Mouse (Mus musculus) hindlimb bud, embryonic 11.5 days (tissue): ENCODE measurements around the gene Asb8.
A peak's percentile ranks its signal among the peaks of the same experiment; 100 is the strongest.

Experiments used
- DNase-seq: peaks from one replicate; pipeline ENCODE4 v3.0.0-alpha.2; 2012; ENCODE audit warnings: low read depth, low spot score; ENCODE audit errors: extremely low spot score

Asb8 gene

DNA sequence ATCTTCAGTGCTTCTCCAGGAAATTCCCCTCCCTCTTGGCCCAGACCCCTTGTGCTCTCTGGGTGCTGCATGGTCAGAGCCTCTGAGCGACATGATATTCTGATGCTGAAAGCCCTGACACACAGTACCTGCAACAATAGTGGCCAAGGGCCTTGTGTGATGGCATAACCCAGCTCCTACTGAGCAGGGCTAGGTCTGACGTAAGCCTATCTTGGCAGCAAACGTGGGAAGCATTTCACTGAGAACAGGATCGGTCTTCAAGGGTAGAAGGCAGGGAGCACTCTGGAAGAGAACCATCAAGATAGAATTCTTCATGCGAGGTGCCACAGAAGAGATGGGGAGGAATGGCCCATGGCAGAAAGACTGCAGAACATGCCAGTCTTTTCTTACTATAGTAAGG is at the start of gene Asb8:
Gene Asb8, minus strand, starts transcription at position 101 of the 400 bp plus-strand sequence.
- DNase-seq = no peak

DNA sequence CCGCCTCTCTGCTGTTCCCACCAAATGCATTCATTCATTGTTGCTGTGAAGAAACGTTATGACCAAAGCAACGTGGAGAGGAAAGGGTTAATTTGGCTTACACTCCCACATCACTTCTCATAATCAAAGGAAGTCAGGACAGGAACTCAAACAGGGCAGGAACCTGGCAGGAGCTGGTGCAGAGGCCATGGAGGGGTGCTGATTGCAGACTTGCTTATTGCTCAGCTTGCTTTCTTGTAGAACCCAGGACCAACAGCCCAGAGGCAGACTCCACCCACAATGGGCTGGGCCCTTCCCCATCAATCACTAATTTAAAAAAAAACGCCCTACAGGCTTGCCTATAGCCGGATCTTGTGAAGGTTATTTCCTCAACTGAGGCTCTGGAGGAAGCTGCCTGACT is 48.7 kb upstream of the Asb8 start:
- no peak for DNase-seq

DNA sequence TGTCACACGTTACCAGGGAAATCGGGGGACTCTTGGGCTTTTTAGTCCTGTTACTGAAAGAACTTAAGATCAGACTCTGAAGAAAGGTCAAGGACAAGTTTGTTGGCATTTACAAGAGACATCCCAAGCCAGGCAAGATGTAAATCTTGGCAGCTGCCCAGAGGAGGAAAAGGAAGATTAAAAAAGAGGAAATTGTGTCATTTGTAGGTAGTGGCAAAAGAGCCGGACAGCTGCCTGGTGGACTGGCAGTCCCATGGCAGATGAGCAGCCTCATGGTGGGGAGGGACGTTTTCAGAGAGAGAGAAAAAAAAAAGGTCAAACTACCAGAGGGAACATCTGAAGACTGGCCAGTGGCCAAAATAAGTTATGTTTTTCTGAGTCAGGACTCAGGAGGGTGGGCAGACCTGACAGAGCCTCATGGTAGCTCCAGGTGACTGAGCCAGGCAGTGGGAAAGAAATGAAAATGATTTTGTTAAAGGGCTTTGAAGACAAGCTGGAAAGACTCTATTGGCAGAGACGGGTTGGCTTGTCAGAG is 48.0 kb upstream of the Asb8 start:
- no peak for DNase-seq

DNA sequence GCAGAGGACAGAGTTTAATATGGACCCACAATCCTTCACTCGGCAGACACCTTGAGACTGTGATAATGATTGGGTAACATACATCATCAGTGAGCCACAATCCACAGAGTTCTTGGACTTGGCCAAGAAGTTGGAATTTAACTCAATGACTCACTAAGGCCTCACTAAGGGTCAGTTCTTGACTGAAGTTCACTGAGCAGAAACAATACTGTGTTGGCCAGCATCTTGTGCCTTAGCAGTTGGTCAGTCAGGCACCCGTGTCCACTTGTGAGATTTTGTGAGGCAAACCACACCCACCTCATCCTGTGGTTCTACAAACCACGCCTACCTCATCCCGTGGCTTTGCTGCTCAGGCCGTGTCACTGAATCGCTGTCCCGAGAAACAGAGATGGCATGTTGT is 44.3 kb upstream of the Asb8 start:
- DNase-seq = no peak

DNA sequence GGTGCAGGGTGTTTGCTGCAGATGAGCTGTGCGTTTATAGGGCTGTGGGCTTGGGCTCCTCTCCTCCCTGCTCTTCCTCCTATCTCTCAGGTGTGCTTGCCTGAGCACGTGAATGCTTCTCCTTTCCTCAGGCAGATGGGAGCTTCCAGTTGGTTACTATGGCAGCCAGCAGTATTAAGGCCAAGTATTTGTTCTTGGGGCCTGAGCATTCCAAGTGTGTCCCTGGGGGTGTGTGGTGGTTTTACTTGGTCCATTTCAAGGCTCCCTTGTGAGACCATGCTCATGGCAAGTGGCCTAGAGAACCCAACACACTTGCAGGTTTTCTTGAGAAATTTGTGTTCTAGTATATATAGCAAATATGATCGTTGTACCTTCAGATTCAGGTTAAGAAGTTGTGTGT is 30.0 kb upstream of the Asb8 start, which contains the start of gene Olfr288:
Gene Olfr288, minus strand, starts transcription at position 101 of the 400 bp plus-strand sequence.
- DNase-seq = no peak

DNA sequence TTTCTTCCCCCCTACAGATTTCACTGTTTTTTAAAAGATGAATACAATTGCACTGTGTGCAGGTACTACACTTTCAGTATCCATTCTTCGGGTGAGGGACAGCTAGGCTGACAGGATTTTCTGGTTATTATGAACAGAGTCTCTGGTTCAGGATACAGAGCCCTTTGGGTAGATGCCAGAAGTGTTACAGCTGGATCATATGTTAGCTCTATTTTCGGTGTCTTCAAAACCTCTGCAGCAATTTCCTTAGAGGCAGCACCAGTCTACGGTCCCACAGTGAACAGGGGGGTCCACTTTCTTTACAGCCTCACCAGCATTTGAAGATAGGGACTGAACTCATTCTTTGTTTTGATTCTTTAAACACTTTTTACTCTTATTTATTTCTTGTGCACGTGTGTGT is 19.0 kb upstream of the Asb8 start:
- no peak for DNase-seq

DNA sequence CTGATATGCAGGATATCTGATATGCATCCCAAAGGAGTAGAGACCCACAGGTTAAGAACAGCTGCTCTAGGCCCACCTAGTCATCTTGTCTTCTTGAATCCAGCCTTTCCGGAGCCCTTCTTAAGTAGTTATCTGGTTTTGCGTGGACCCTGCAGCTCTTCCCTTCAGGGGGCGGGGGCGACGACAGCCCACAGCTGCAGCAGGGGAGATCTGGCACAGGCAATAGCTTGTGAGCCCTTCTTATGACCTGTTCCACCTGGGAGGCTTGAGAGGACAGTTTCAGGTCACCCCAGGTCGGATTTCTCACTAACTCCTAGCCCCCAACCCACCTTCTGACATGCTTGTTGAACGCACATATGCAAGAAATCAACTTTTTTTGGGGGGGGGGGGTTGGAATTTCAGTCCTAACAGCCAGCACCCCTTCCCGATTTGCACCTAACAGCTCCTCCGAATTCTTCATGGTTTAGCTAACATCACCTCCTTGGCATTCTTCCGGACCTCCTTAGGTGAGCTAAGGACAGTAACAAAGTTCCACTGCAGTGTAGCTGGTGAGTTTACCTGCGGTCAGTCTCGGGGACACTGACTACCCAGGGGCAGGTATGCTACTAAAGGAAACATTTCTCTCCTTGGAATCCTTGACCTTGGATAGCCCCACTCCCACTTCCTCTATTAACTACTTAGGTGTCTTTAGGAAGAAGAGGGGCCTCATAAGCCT is 16.6 kb upstream of the Asb8 start:
- DNase-seq = no peak

DNA sequence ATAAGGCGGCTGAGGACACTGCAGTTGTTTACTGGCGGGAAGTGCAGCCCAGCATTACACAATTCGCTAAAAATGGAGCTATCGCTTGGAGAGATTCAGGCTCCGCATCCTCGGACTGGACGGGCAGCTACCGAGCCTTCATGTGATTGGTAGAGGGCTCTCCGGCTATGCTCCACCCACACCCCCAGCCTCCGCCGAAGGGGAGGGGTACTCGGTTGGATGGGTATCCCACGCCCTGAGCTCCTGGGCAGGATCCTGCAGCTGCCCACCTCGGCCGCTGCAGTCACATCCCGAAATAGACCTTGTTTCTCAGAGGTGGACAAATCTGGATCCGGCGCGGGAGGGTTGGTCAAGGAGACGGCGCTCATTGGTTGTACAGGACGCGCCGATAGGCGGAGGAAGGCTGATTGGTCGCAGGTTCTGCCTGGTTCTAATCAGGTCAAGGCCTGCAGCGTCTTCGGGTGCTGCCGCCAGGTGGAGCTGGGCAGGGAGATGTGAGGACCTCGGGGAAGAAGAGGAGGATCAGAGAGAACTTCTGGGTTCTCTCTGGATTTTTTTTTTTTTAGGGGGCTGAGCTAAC is 15.8 kb upstream of the Asb8 start:
- DNase-seq = peak; percentile 72

DNA sequence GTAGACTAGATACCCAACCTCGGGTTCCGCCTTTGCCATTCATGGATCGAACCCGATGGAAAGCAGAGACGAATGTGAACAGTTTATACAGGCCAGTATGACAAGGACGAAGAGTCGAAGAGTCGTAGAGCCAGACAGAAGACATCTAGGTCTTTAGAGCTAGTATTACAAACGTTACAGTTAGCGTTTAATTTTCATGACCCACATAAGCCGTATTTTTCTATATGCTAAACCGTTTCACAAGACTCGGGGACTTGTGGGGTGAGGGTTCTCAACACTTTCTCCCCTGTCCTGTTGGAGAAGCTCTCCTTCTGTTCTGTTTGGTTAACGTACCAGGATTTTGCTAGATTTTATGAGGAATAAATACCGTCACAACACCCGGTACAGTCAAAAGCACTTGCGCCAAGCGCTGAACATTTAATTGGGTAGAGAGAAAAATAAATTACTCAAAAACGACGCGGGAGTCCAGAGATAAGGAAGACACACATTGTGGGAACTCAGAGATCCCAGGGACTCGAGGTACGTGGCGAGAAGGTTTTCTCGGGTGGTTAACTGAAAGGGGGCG is 15.2 kb upstream of the Asb8 start:
- DNase-seq = no peak

DNA sequence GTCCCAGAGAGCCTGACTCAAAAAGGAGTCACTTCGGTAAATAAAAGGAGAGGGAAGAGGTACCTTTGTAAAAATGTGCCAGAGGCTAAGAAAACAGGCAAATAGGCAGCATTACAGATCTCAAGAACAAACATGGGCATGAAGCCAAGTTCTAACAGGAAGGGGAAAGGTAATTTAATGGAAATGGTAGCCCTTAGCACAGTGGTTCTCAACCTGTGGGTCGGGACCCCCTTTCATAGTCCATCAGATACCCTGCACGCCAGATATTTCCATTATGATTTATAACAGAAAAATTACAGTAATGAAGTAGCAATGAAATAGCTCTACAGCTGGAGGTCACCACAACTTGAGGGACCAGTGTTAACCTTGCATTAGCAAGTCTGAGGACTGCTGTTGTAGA is 11.9 kb upstream of the Asb8 start:
- no peak for DNase-seq

DNA sequence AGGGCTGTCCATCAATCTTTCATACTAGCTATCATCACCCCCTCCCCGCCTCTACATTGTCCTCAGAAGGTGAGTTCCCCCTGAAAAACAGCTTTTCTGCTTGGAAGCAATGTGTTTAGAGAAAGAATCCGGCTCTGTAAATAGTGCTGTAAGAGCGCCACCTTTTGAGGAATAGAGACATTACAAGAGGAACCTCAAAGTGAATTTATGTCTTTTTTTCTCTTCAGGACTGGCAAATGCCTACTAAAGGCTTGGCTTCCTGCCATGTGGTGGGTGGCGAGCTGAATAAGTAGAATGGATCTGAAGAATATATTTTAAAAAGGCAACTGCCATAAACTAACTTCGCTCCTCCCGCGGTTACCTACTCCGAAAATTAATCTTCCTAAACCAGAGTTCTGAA is 8.4 kb upstream of the Asb8 start:
- DNase-seq = peak; percentile 28

DNA sequence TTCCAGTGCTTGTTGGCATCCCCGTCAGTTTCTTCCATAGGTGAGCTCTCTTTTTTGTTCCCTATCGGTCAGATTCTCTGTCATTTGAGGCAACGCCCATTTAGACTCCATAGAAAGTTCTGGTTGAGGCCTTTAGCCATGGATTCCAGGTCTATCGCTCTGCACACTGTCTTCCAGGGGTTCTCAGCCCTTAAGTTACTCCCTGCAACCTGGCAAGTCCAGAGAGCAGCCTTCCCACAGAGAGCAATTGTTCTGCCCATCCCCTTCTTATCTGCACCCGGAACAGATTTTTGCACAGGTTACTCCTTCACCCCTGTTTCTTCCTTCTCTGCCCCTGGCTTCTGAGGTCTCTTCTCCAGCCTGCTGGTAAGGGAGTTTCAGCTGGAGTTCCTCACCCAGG is 6.7 kb upstream of the Asb8 start:
- DNase-seq = no peak

DNA sequence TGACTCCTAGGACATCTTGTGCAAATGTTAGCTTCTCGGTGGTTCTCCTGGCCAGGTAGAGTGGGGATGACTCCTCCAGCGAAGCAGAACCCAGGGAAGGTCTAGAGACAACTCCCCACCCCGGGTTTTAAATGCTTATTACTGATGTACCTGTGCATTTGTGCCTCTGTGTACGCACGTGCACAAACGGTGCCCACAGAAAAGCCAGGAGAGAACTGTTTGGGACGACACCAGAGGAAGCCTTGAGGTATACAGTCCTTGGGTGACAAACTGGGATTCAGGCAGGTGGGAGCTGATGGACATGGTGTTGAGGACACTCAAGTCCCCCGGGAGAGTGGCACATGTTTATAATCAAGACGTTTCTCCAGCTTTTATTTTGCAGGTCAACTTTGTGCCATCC is 5.5 kb upstream of the Asb8 start:
- DNase-seq = no peak

DNA sequence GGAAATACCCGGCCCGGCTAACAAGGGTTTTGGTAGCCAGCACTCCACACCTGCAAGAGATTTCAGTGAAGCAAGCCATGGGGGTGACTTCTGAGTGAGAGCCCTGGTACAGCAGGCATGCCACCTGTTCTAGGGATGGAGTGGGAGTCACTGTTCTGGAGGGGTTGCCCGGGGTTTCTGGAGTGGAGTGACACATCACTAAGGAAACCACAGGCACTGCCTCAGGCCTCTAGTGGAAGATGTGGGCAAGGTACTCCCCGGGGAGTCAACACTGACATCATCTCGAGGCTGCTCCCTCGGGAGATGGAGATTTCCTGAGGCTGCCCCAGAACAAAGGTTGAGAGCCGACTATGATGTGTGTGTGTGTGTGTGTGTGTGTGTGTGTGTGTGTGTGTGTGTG is 4.9 kb upstream of the Asb8 start:
- no peak for DNase-seq

DNA sequence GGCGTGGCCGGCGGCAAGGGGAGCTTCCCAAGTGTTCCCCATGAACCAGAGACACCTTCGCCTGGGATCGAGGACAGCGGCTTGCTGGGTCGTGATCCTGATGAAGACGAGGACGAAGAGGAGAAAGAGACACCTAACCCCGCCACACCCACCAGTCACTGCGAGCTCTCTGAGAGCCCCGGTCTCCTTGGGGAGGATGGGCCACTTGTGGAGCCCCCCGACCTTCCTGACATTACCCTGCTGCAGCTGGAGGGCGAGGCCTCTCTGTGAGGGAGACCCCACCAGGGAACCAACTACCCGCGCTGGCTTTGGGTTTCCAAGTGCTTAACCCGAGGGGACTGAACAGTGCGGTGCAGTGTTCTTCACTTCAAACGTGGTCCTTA is 3.2 kb upstream of the Asb8 start:
- no peak for DNase-seq

DNA sequence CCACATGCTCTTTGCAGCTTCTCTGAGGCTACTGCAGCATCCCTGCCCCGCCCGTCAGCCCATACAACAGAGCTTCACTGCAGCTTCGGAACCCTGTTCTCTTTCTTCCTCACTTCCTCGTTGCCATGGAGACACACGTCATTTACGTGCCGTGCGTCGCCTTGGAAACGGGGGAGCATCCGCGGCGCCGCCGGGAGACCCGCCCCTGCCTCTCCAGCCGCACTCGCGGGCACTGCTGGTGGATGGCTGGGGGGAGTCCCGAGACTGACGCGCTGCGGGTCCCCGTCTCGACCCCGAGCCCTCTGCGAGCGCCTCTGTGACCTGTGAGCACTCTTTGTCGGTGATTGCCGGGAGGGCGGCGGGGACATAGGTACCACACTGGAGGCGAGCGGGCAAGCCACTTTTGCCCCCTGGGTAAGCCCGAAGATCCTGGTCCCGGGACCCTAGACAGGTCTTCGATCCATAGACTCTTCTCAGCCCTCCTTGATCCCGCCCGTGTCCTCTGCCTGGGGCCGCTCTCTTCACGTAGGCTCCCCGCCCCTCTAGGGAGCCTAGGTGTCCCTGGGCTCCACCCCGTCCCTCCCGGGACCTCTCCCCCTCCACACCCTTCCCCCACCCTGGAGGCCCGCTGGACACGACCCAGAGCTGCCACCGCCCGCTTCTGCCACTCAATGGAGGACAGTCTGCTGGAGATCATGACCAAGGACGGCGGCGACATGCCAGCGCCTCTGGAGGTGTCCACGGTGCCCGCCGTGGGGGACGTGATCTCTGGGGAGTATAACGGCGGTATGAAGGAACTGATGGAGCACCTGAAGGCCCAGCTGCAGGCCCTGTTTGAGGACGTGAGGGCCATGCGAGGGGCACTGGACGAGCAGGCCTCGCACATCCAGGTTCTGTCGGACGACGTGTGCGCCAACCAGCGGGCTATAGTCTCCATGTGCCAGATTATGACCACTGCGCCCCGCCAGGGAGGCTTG is 2.5 kb upstream of the Asb8 start:
- peak; percentile 73 for DNase-seq

DNA sequence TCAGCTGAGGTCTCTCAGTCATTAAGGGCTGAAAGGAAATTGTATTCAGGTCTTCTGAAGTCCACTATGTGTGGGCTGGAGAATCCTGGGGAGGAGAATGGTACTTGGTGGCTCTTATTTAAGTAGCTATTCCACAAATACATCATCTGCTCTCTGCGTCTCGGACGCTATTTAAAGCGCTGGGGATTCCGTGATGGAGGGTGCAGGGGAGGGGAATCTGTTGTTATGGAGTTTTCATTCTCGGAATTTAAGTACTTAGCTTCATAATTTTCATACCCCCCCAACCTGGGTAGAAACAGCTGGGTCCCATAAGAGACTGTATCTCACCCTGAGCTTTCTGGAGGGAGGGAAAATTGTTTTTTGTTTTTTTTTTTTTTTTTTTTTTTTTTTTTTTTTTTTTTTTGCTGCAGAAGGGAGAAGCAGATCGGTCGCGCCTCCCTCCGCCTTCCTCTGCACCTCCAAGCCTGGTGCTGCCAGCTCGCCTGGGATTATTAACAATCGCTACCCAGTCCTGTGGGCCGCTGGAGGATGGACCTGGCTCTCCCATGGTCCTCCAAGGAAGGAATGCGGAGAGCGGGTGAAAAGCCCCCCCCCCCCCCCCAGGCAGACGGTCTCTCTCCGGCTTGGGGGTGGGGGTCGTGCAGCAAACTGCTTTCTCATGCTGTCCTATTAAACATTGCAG is 1.7 kb upstream of the Asb8 start, which contains the start of gene Ccdc184:
Gene Ccdc184, plus strand, starts transcription at position 196 of the 682 bp plus-strand sequence.
- no peak for DNase-seq

DNA sequence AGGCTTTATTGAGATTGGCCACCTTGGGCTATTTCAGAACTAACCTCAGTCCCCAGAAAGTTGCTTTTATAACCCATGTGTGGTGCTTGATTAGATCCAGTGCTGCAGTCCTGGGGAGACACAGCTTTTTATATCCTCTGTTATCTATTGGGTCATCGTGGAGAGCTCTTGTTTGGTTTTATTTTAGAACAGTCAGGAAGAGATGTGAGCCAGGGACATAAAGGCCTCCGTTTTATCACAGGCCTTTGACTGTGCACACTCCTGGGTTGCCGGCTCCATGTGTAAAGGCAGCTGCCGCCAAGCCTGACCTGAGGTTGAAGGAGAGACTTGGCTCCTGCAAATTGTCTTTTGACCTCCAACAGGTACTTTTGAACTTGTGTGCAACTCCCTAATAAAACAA is 2.9 kb downstream of the Asb8 start:
- no peak for DNase-seq

DNA sequence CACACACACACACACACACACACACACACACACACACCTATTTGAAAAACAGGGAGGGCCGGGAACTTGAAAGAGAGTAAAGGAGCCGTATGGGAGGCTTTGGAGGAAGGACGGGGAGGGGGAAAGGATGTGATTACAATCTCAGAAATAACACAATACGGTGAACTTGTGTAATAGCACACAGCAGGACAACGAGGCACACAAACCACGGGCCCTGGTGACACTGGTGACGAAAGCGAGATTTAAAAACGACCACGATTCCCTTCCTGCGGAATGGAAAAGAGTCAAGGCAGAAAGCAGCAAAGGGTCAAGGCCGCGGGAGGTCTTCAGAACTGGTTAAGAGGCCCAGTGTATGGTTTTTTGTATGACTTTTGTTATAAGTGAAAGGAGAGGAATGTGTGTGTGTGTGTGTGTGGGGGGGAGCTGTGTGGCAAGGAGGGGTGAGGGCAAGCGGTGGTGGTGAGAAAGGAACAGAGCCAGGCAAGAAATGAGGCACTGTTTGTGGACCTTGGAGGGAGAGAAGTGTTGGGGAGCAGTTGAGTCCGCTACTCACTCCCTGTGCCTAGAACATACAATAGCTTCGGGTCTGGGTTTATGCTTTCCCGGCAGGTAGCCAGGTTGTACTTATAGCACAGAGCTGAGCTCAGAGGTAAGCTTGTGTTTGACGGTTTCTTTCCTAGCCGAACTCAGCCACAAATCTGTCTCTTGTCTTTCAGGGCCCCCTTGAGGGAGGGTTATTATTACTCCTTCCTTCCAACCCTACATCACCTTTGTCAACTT is 4.2 kb downstream of the Asb8 start:
- DNase-seq = no peak

DNA sequence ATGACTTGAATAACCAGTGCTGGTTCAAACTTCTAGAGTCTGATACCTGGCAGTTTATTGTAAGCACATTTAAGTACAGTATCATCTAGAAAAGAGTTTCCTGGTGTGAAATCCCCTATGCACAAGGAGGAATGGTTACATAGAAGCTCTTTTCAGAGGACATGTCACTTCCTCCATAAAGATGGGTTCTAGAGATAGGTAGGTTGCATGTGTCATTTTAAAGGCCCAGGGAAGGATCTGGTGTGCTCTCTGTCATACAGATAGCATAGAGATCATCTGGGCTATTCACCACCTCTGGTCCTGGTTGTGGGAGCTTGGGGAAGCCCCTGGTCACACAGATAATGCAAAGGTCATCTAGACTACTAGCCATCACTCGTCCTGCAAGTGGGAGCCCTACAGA is 8.2 kb downstream of the Asb8 start:
- DNase-seq = no peak
